Mouse (Mus musculus): Measurements from ENCODE around the gene Akirin1.

GRCm38 (mm10) chr4:123717574-123718433, 32.3 kb downstream of the Akirin1 start, which contains the start of gene Ndufs5:
- TF ChIP-seq CTCF (IDR thresholded peaks at IDR 0.05; ENCODE audit: control insufficient read depth, insufficient read depth, insufficient replicate concordance, low read depth, low read length) = no peak
- TF ChIP-seq POLR2A (IDR thresholded peaks at IDR 0.05; ENCODE audit: control insufficient read depth, low read depth, low read length) = peak; percentile 98

All from testis, adult 2 months (tissue).